Mouse (Mus musculus) ES-Bruce4 (cell line): ENCODE data around the gene Kif13a.

ENCODE experiments used
- CTCF ChIP-seq: IDR thresholded peaks from one replicate; pipeline ENCODE4 v1.8.1; 2011; ENCODE audit warnings: low read depth, low read length
- POLR2A ChIP-seq: IDR thresholded peaks from one replicate; pipeline ENCODE4 v1.8.1; 2011; ENCODE audit warnings: low read length; ENCODE audit not compliant: insufficient read depth

DNA sequence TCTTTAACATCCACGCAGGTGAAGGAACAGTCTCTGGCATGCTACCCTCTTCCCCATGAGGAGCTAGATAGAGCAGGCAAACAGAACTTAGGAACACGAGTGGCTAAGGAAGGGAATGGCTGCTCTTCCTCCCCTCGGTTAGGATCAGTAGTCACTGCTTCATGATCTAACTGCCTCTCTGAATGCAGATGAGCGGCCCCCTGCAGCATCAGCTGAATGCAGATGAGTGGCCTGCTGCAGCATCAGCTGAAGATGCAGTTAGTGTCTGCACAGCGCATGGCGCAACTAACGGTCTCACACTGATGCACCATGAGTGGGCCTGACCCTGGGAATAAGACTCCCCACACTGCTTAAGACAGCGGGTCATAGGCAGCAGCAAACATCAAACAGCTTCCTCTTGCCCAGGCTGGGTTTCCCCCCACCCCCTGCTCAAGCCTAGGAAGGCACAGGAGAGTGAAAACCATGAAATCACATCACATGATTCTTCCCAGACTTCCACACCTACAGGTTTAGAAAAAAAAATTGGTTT is 170.3 kb downstream of the Kif13a start:
- TF ChIP-seq POLR2A (no peak), CTCF (no peak)
